Mouse (Mus musculus): ENCODE data around the gene Elovl5.

Elovl5 gene

DNA sequence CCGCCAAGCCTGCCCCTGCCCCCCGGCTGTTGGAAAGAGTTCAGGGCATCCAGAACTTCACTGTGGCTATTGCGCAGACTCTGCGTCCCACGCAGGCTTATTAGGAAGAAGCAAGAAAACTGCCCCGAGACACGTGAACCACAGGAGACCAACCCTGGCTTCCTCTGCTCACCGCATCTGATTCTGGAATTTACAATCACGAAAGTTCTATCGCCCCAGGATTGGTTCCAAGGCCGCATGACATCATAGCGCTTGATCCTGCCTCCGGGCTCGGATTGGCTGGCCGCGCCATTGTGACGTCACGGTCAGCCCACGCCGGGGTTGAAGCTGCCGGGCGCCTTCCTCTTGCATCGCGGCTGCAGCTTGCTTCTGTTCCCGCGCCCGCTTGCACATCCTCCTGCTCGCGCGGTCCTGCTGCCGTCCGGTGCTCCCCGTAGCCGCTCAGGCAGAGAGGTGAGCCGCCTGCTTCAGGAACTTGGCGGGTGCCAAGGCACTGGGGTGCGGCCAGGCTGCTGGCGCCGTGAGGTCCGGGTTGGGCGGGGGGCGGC is at the start of gene Elovl5:
TSS of gene Elovl5 (plus strand) at position 291 of the 548 bp plus-strand sequence.
- DNase-seq (ENCODE audit: low read depth, low spot score) = peak; percentile 88

DNA sequence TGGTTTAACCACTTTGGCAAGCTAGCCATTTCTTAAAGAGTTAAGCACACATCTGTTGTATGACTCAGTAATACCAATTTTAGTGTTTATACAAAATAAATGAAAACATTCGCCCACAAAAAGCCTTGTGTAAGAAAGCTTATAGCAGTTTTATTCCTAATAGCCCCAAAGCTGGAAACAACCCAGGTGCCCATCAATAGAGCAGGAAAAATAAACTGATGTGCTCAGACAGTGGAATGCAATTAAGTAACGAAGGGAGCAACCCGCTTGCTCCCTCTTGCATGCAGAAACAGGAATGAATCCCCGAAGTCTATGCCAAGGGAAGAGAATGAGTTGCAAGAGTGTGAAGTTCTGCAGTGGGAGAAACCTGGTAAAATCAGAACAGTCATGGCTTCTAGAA is 25.7 kb upstream of the Elovl5 start:
- no peak for DNase-seq (ENCODE audit: low read depth, low spot score)

GRCm38 (mm10) chr9:77898551-77898950 is 18.6 kb upstream of the Elovl5 start:
- no peak for DNase-seq (ENCODE audit: low read depth, low spot score)

- no peak for DNase-seq (ENCODE audit: low read depth, low spot score)
Observed at GRCm38 (mm10) chr9:77904133-77904532, 13.0 kb upstream of the Elovl5 start.

- no peak for DNase-seq (ENCODE audit: low read depth, low spot score)
Observed at GRCm38 (mm10) chr9:77909572-77910269, 7.4 kb upstream of the Elovl5 start.

- peak; percentile 86 for DNase-seq (ENCODE audit: low read depth, low spot score)
Observed at GRCm38 (mm10) chr9:77910270-77911240, 6.6 kb upstream of the Elovl5 start.

- no peak for DNase-seq (ENCODE audit: low read depth, low spot score)
Observed at GRCm38 (mm10) chr9:77911508-77912229, 5.5 kb upstream of the Elovl5 start.

DNA sequence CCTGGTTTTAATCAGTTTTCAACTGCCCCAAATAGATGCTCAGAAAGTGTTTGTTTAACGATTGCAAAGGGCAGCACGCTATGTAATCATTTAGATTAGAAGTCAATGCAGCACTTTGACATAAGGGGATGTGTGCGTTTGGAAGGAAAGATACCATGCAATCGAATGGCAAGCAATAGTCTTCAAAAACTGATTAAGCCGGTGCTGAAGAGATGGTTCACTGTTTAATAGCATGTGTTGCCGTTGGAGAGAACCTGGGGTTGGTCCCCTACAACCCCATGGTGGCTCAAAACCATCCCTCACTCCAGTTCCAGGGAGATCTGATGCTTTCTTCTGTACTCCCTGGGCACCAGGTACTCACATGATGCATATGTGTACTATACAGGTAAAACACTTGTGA is 4.9 kb upstream of the Elovl5 start:
- no peak for DNase-seq (ENCODE audit: low read depth, low spot score)

- DNase-seq (ENCODE audit: low read depth, low spot score) = no peak
Observed at GRCm38 (mm10) chr9:77914616-77915015, 2.5 kb upstream of the Elovl5 start.

DNA sequence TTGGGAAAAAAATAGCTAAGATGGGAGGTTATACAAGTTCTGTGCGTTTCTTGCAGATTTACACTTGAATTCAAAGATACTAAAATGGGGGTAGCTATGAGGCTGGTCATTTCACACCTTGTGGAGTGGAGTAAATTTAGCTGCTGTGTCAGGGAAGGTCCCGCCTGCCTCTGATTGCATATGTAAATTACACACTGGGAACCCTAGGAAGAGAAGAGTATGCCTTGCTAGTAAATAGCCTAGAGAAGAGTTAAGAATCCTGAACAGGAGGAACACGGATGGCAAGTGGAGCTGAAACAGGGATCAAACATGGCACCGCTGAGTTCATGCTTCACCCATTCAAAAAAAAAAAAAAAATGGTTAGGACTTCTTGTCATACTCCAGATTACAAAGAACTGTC is 1.4 kb upstream of the Elovl5 start:
- DNase-seq (ENCODE audit: low read depth, low spot score) = no peak

DNA sequence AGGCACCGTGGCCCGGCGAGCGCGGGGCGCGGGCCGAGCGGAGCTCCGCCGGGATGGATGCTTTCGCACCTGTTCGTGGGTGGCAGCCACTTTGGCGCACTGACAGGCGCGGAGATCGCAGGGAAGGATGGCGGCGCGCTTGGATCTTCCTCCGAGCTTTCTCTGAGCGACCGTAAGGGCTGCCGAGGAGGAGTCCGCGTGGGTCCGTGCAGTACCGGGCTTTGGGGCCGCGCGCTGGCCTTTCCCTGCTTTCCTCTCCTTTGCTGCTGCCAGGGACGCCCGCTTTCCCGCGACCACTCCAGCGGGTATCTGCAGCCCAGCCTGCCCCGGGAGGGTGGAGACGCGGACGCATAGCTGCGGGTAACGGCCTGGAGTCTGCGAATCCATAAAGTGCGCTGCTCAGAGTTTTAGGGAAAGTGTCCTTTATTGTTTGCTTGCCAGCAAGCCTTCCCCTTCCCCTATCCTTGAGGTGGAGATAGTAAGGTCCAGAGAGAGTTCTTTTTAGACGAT is 513 bp downstream of the Elovl5 start:
- DNase-seq (ENCODE audit: low read depth, low spot score) = no peak

DNA sequence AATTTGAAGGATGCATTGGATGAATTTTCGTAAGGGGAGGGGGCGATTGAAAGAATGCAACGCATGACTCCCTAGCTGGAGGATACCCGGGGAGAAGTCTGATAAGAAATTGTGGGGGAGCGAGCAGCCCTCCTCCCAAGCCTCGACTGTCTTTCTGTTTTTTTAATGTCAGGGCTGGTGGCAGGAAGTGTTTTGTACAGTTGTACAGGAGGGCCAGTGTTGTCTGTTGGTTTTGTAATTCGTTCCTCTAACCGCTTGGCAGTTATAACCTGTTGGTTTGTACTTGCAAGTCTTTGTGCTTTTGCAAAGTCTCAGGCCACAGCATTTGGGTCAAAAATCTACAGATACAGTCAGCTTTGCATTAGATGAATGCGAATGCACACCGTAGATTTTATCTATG is 1.0 kb downstream of the Elovl5 start:
- DNase-seq (ENCODE audit: low read depth, low spot score) = no peak

DNA sequence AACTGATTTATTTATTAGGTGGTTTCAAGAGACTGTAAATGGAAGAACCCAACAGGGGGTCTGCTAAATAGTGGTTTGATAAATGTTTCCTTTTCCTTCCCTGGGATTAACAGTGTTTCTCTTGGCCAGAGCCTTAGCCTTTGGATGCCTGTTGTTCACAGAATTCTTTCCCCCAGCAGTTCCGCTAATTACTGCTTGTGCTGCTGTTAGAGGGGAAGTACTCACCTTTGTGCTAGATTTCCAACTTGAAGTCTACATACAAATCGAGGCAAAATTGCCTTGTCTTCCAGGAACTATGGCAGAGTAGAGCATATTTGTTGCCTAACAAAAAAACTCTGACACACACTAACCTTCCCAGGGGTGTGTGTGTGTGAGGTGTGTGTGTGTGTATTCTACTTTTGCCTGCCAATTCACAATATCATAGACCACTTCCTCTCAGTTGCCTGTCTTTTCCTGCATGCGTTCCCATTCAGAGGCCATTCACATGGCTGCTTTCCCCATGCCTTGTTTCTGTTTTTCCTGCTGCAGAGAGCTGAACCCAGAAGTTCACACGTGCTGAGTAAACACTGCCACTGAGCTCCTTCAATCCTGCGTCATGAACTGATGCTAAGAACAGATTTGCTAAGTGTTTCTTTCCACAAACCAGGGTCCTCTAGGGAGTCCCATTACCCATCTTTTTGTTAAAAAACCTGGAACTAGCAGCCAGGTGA is 2.0 kb downstream of the Elovl5 start:
- no peak for DNase-seq (ENCODE audit: low read depth, low spot score)

DNA sequence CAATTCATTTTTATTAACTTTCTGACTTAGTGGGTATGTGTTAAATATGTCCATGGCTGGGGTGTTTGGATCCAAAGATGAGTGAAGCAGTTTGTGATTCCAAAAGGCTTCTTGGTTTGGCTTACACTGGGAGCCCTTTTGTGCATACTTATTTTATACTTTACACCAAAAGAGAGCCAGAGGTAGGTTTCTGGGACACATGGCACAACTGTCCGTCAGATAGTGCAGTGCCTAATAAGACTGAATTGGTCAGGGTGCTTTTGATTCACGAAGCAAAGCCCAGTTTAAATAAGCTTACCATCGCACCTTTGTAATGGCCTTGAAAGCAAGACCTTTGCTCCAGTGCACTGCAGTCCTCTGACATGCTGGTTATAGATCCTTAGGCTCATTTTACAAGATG is 3.3 kb downstream of the Elovl5 start:
- DNase-seq (ENCODE audit: low read depth, low spot score) = no peak

DNA sequence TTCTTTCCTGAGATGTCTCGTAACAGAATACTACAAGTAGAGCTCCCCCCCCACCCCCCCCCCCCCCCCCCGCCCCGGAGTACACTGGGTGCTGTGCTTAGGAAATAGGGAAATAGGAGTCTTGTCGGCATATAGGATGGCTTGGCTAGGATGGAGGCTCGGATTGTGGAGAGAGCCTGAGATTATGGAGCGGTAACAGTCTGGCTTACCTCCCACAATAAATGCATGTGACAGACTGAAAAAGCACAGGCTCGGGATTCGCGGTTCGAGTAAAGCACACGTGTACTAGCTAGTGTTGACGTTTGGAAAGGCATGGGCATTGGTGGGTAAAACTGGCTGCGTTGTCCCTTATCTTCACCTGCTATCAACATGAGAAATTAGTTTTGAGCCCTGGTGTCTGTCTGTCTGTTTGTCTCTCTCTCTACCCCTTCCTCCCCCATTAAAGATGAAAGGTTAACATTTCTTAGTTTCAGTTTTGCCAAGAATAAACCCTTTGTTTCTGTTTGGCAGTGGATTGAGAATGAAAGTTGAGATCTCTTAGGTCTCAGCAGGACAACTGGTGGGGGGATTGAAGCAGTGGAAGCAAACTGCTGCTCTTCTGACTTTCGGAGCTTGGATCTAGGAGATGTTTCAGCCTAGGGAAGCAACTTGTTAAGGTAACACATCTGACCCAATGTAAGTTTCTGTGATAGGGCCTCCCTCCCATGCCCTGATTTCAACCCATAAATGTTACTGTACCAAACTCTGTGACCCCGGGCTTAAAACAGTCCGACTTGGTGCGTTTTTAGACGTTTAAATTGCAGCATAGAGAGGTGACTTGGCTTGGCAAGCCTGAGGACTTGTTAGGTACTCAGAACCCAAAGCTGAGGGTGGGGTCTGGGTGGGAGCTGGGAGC is 4.4 kb downstream of the Elovl5 start:
- DNase-seq (ENCODE audit: low read depth, low spot score) = no peak

DNA sequence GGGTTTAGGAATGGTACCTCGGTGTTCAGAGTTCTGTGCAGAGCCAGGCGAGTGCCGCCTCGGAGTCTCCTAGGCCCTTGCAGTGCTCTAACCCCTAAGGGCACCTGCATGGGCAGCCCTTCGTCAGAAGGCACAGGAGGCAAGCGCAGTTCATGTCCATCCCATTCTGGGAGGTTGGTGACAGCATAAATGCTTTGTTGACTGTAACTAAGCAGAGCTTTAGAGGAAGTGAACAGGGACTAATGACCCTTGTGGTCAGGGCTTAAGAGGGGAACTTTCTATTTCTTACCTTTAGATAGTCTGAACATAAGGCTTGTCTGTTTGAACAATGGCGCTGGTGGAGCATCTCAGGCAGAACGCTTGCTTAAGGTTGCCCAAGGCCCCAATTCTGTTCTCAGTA is 6.6 kb downstream of the Elovl5 start:
- no peak for DNase-seq (ENCODE audit: low read depth, low spot score)

DNA sequence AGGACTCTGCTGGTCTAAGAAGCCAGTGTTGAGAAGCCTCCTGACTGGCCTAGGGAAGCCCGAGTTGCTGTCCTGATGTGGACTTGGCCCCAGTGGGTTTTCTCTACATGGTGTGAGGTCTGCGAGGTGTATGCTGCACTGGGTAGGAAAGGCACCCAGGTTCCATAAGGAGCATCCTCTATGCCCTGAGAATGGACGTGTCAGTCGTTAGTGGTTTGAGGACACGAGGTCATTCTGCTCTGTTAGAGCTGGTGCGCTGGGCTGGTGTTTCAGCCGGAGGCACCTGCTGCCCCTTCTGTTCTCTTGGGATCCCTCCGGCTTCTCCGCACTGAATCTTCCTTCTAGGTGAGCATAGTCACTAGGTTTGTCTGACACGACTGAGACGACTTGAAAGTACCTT is 7.0 kb downstream of the Elovl5 start:
- no peak for DNase-seq (ENCODE audit: low read depth, low spot score)

DNA sequence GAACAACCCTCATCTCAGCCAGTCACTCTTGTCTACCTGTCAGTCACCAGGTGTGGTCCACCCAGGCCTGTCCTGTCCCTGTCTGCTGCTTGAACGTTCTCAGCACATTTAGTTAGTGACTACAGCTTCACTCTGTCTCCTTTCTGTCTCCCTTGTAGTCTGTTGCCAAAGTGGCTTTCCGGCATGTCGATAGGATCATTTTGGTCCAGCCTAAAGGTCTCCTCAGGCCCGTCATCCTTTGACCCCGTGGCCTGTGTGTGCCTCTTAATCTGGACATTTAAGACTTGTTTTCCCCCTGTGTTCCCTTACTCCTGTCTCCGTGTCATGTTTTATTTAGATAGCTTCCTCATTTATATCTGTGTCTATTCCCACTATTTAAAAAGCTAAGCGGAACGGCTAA is 9.0 kb downstream of the Elovl5 start:
- DNase-seq (ENCODE audit: low read depth, low spot score) = no peak

DNA sequence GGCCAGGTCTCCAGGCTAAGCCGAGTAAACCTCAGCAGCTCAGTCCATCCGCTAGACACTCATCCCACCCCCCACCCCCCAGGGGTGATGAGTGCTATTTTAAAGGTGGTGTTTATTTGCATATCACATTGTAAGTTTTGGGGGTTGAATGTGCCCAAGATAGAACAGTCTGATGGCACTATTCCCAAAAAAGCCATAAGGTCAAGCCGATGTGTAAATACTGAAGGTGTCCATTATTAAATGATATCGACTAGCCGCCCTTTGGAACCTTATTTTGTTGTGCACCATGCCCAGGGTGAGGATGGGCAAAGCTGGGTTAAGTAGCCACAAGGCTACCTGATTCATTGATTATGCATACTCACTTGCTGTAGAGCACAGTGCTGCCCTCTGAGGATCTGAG is 9.7 kb downstream of the Elovl5 start:
- DNase-seq (ENCODE audit: low read depth, low spot score) = no peak

GRCm38 (mm10) chr9:77927431-77927830 is 10.3 kb downstream of the Elovl5 start:
- no peak for DNase-seq (ENCODE audit: low read depth, low spot score)

Data from skeletal muscle tissue, adult 2 months (tissue).